In the genomic region with DNA sequence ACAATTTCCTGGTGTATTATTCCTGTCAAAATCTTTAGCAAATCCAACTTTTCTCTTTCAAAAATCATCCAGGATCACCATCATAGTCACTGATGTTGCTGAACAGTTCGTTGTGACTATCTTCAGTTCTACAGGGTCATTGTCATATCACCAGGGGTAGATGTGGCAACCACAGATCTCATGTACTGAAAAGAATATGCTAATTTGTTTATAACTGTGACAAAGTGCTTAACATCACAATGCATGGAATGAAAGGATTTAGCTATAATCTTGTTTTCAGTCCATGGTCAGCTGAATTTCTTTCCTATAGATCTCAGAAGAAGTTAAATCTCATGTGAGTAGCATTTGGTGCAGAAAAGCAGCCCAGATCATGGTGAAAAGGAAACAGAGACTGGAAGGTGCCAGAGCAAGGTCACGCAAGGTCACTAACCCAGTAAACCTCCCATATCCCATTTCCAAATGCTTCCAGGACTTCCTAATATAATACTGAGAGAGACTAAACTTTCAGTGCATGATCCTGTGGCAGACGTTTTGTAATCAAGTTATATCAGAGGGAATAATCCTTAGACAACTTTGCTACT, we compare ENCODE assay signal across 30 mouse cellular contexts.
DNase-seq lines count a peak whose midpoint lies in the region; ATAC-seq lines count a peak whose summit lies in the region.
"Had no signal": no experiment of that assay in that cellular context is flagged by ENCODE, and none has a peak within 500 bp of the region (broad histone marks: within the 10 kb centered on the region; RNA-seq: fewer than 3 reads in every experiment).

No protein-coding gene starts in this region.

- no peaks in the 10 kb centered on the region for H3K27me3 ChIP-seq in embryonic facial prominence, embryonic 11.5 days (ENCODE audit: control insufficient read depth, insufficient read depth, low read length)
- no peaks in the 10 kb centered on the region for H3K27me3 ChIP-seq in embryonic facial prominence, embryonic 10.5 days (replicated peaks; ENCODE audit: low read depth, poor library complexity, severe bottlenecking)
- no peaks in the 10 kb centered on the region for H3K27me3 ChIP-seq in midbrain, embryonic 12.5 days
- no peaks in the 10 kb centered on the region for H3K27me3 ChIP-seq in midbrain, embryonic 16.5 days (ENCODE audit: control insufficient read depth, insufficient read depth, low read depth, low read length)
- no peaks in the 10 kb centered on the region for H3K27me3 ChIP-seq in midbrain, embryonic 14.5 days (ENCODE audit: control insufficient read depth, insufficient read depth, low read length)
- no peaks in the 10 kb centered on the region for H3K27me3 ChIP-seq in midbrain, embryonic 10.5 days (ENCODE audit: low read depth, poor library complexity, severe bottlenecking)
- H3K27me3 ChIP-seq: CH12.LX; embryonic facial prominence, embryonic 13.5 days; embryonic facial prominence, embryonic 15.5 days; forebrain, embryonic 12.5 days; Patski had no signal

- no peaks in the 10 kb centered on the region for H3K36me3 ChIP-seq in embryonic facial prominence, embryonic 11.5 days (replicated peaks; ENCODE audit: control insufficient read depth, insufficient read depth, low read depth, low read length)
- no peaks in the 10 kb centered on the region for H3K36me3 ChIP-seq in embryonic facial prominence, embryonic 10.5 days (replicated peaks)
- H3K36me3 ChIP-seq in midbrain, embryonic 12.5 days, result no peaks in the 10 kb centered on the region
- H3K36me3 ChIP-seq in midbrain, embryonic 16.5 days (ENCODE audit: control insufficient read depth, insufficient read depth, low read length), result no peaks in the 10 kb centered on the region
- H3K36me3 ChIP-seq in midbrain, embryonic 14.5 days (ENCODE audit: control insufficient read depth, insufficient read depth, low read length), result no peaks in the 10 kb centered on the region
- no peaks in the 10 kb centered on the region for H3K36me3 ChIP-seq in midbrain, embryonic 10.5 days
- H3K36me3 ChIP-seq: embryonic facial prominence, embryonic 13.5 days; embryonic facial prominence, embryonic 15.5 days; forebrain, embryonic 10.5 days; forebrain, embryonic 12.5 days; G1E had no signal

- no peak overlapping the region for H3K9ac ChIP-seq in embryonic facial prominence, embryonic 11.5 days (replicated peaks; ENCODE audit: low read length)
- no peak overlapping the region for H3K9ac ChIP-seq in midbrain, embryonic 12.5 days (replicated peaks)
- no peak overlapping the region for H3K9ac ChIP-seq in midbrain, embryonic 16.5 days (ENCODE audit: low read depth, low read length)
- H3K9ac ChIP-seq in midbrain, embryonic 14.5 days (replicated peaks; ENCODE audit: low read length), result no peak overlapping the region
- H3K9ac ChIP-seq: embryonic facial prominence, embryonic 13.5 days; embryonic facial prominence, embryonic 15.5 days; forebrain, embryonic 12.5 days had no signal

- no peaks in the 10 kb centered on the region for H3K4me1 ChIP-seq in embryonic facial prominence, embryonic 11.5 days (ENCODE audit: control insufficient read depth, insufficient read depth, low read length)
- H3K4me1 ChIP-seq in embryonic facial prominence, embryonic 10.5 days, result 0 out of 2 replicates have a peak, but pooled peaks cover 2% of the 10 kb centered on the region
- H3K4me1 ChIP-seq in midbrain, embryonic 12.5 days, result no peaks in the 10 kb centered on the region
- H3K4me1 ChIP-seq in midbrain, embryonic 16.5 days (ENCODE audit: control insufficient read depth, insufficient read depth, low read length), result no peaks in the 10 kb centered on the region
- no peaks in the 10 kb centered on the region for H3K4me1 ChIP-seq in midbrain, embryonic 14.5 days (ENCODE audit: control insufficient read depth, insufficient read depth, low read length)
- peaks cover 5% of the 10 kb centered on the region for H3K4me1 ChIP-seq in midbrain, embryonic 10.5 days
- H3K4me1 ChIP-seq: embryonic facial prominence, embryonic 13.5 days; embryonic facial prominence, embryonic 15.5 days; forebrain, embryonic 10.5 days had no signal

- H3K4me3 ChIP-seq in embryonic facial prominence, embryonic 11.5 days (ENCODE audit: low read depth, low read length), result no peak overlapping the region
- no peak overlapping the region for H3K4me3 ChIP-seq in embryonic facial prominence, embryonic 10.5 days
- H3K4me3 ChIP-seq in midbrain, embryonic 12.5 days, result no peak overlapping the region
- no peak overlapping the region for H3K4me3 ChIP-seq in midbrain, embryonic 16.5 days (ENCODE audit: low read depth, low read length)
- no peak overlapping the region for H3K4me3 ChIP-seq in midbrain, embryonic 14.5 days (replicated peaks; ENCODE audit: low read depth, low read length)
- no peak overlapping the region for H3K4me3 ChIP-seq in midbrain, embryonic 10.5 days
- H3K4me3 ChIP-seq: embryonic facial prominence, embryonic 13.5 days; embryonic facial prominence, embryonic 15.5 days; erythroblast, embryonic 14.5 days; forebrain, embryonic 10.5 days; forebrain, embryonic 12.5 days had no signal

- peak; percentile 7 for DNase-seq in embryo, embryonic 10 days (ENCODE audit: low spot score)
- no peak for DNase-seq in embryo, embryonic 9.5 days (ENCODE audit: extremely low spot score)
- DNase-seq in embryonic facial prominence, embryonic 11.5 days (ENCODE audit: low spot score), result peak; percentile 24
- DNase-seq in embryonic facial prominence, embryonic 10.5 days (ENCODE audit: low spot score), result no peak
- peak; percentile 20 for DNase-seq in midbrain, embryonic 14.5 days
- DNase-seq in midbrain, embryonic 10.5 days (ENCODE audit: low spot score), result no peak
- DNase-seq: adrenal gland, adult 8-10 months; adrenal gland, postnatal 14 days; adrenal gland, postnatal 36 days; B cell, adult 2 months; cerebellum, adult 11 months; cerebellum, adult 18-20 months; cerebellum, adult 8-10 months; cerebellum, adult 9-11 months; cerebellum, postnatal 14 days; cerebellum, postnatal 36 days had no signal

- no peak overlapping the region for H3K4me2 ChIP-seq in embryonic facial prominence, embryonic 11.5 days (ENCODE audit: low read depth, low read length)
- no peak overlapping the region for H3K4me2 ChIP-seq in midbrain, embryonic 12.5 days (replicated peaks)
- H3K4me2 ChIP-seq in midbrain, embryonic 16.5 days (ENCODE audit: low read length), result no peak overlapping the region
- H3K4me2 ChIP-seq in midbrain, embryonic 14.5 days (ENCODE audit: low read length), result no peak overlapping the region
- H3K4me2 ChIP-seq: embryonic facial prominence, embryonic 13.5 days; embryonic facial prominence, embryonic 15.5 days; forebrain, embryonic 12.5 days had no signal

- H3K27ac ChIP-seq in embryonic facial prominence, embryonic 11.5 days (replicated peaks; ENCODE audit: low read depth, low read length), result no peak overlapping the region
- no peak overlapping the region for H3K27ac ChIP-seq in embryonic facial prominence, embryonic 10.5 days (replicated peaks)
- H3K27ac ChIP-seq in midbrain, embryonic 12.5 days (replicated peaks), result no peak overlapping the region
- H3K27ac ChIP-seq in midbrain, embryonic 16.5 days (ENCODE audit: low read length), result no peak overlapping the region
- no peak overlapping the region for H3K27ac ChIP-seq in midbrain, embryonic 14.5 days (replicated peaks; ENCODE audit: low read depth, low read length)
- H3K27ac ChIP-seq in midbrain, embryonic 10.5 days (replicated peaks), result no peak overlapping the region
- H3K27ac ChIP-seq: embryonic facial prominence, embryonic 13.5 days; embryonic facial prominence, embryonic 15.5 days; forebrain, embryonic 10.5 days; forebrain, embryonic 12.5 days had no signal

- H3K9me3 ChIP-seq in embryonic facial prominence, embryonic 11.5 days (replicated peaks; ENCODE audit: control insufficient read depth, low read length), result no peaks in the 10 kb centered on the region
- H3K9me3 ChIP-seq in embryonic facial prominence, embryonic 10.5 days, result no peaks in the 10 kb centered on the region
- H3K9me3 ChIP-seq in midbrain, embryonic 12.5 days, result no peaks in the 10 kb centered on the region
- no peaks in the 10 kb centered on the region for H3K9me3 ChIP-seq in midbrain, embryonic 16.5 days (replicated peaks; ENCODE audit: control insufficient read depth, low read length, poor library complexity, severe bottlenecking)
- no peaks in the 10 kb centered on the region for H3K9me3 ChIP-seq in midbrain, embryonic 14.5 days (ENCODE audit: control insufficient read depth, low read length)
- no peaks in the 10 kb centered on the region for H3K9me3 ChIP-seq in midbrain, embryonic 10.5 days (replicated peaks)
- H3K9me3 ChIP-seq: embryonic facial prominence, embryonic 13.5 days; embryonic facial prominence, embryonic 15.5 days; forebrain, embryonic 10.5 days; forebrain, embryonic 12.5 days; G1E had no signal

- 44% methylated on average over 3 of the region's 3 CpGs for WGBS in embryonic facial prominence, embryonic 11.5 days
- WGBS in embryonic facial prominence, embryonic 10.5 days, result 64% methylated on average over 3 of the region's 3 CpGs
- 42% methylated on average over 3 of the region's 3 CpGs for WGBS in midbrain, embryonic 12.5 days
- 38% methylated on average over 3 of the region's 3 CpGs for WGBS in midbrain, embryonic 16.5 days
- WGBS in midbrain, embryonic 14.5 days, result 27% methylated on average over 3 of the region's 3 CpGs
- WGBS in midbrain, embryonic 10.5 days, result 57% methylated on average over 3 of the region's 3 CpGs

- ATAC-seq in embryonic facial prominence, embryonic 11.5 days (replicated peaks; ENCODE audit: insufficient number of reproducible peaks, low FRiP score, low TSS enrichment, low read depth), result no peak
- peak; percentile 93 for ATAC-seq in midbrain, embryonic 12.5 days (ENCODE audit: low FRiP score, low read depth)
- no peak for ATAC-seq in midbrain, embryonic 16.5 days
- ATAC-seq in midbrain, embryonic 14.5 days (ENCODE audit: low FRiP score, low TSS enrichment), result peak; percentile 64; the same call in 1 of the 2 replicates
- ATAC-seq: activated CD4-positive, CD25-positive, alpha-beta regulatory T cell, adult 4 months; CD4-positive, CD25-positive, alpha-beta regulatory T cell, adult 4 months; forebrain, embryonic 14.5 days; forebrain, embryonic 16.5 days; Patski had no signal

Comparison
In these comparisons a context has a peak if more than half of its experiments do, and no peak if none do; other contexts are left out.
1. DNase-seq: peak in embryo, embryonic 10 days (single experiment), embryonic facial prominence, embryonic 11.5 days (single experiment) and midbrain, embryonic 14.5 days (single experiment); none in embryo, embryonic 9.5 days (single experiment), embryonic facial prominence, embryonic 10.5 days (single experiment) and midbrain, embryonic 10.5 days (single experiment).
2. ATAC-seq: peak in midbrain, embryonic 12.5 days (single experiment) and midbrain, embryonic 14.5 days (single experiment); none in embryonic facial prominence, embryonic 11.5 days (single experiment) and midbrain, embryonic 16.5 days (single experiment).